ENCODE assay signal across 11 mouse cellular contexts in the genomic region with DNA sequence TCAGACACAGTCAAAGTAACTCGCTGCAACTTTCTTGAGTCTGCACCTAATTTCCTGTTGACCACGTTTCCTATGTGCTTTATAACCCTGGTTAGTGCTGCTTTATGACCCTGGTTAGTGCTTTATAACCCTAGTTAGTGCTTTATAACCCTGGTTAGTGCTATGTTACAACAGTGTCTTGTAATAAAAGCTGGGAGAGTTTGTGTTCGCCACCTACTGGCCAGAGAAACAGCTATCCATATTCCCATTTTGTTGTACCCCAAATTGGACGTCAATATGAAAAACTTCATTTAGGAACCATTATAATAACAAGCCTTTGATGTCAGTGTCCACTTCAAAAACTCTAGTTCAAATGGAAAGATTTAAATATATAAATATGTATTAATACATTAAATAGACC.
DNase-seq lines count a peak whose midpoint lies in the region; ATAC-seq and TF ChIP-seq lines count a peak whose summit lies in the region.
"Had no signal": no experiment of that assay in that cellular context is flagged by ENCODE, and none has a peak within 500 bp of the region (broad histone marks: within the 10 kb centered on the region; RNA-seq: fewer than 3 reads in every experiment).

No protein-coding gene starts in this region.

- no peak overlapping the region for H3K4me3 ChIP-seq in lung, postnatal 0 days (ENCODE audit: low read depth, low read length)
- H3K4me3 ChIP-seq in neural tube, embryonic 15.5 days (replicated peaks): no peak overlapping the region
- H3K4me3 ChIP-seq: embryonic facial prominence, embryonic 12.5 days; limb, embryonic 15.5 days had no signal

- ATAC-seq in lung, postnatal 0 days: no peak
- ATAC-seq in neural tube, embryonic 15.5 days (ENCODE audit: low FRiP score): no peak

- H3K36me3 ChIP-seq in lung, postnatal 0 days (ENCODE audit: insufficient read depth, low read length): no peaks in the 10 kb centered on the region
- H3K36me3 ChIP-seq in neural tube, embryonic 15.5 days: no peaks in the 10 kb centered on the region
- H3K36me3 ChIP-seq: embryonic facial prominence, embryonic 12.5 days; limb, embryonic 15.5 days had no signal

- no peak for TF ChIP-seq EP300 in lung, postnatal 0 days (IDR thresholded peaks at IDR 0.05)

- peak; percentile 38 for TF ChIP-seq CTCF in lung, postnatal 0 days (IDR thresholded peaks at IDR 0.05)

- DNase-seq in adrenal gland, postnatal 10 days: peak; percentile 8
- DNase-seq in adrenal gland, postnatal 25 days: no peak
- peak; percentile 14 for DNase-seq in heart, postnatal 4 days
- DNase-seq in heart, postnatal 36 days: no peak
- no peak for DNase-seq in lung, postnatal 0 days (ENCODE audit: low spot score)
- DNase-seq in lung, postnatal 14 days: no peak
- DNase-seq in embryo, embryonic 10.5 days (ENCODE audit: low spot score): peak; percentile 26
- DNase-seq: right cerebral cortex, postnatal 4 days had no signal

- no peak overlapping the region for H3K4me2 ChIP-seq in lung, postnatal 0 days (replicated peaks; ENCODE audit: low read depth, low read length)
- no peak overlapping the region for H3K4me2 ChIP-seq in neural tube, embryonic 15.5 days
- H3K4me2 ChIP-seq: embryonic facial prominence, embryonic 12.5 days; limb, embryonic 15.5 days had no signal

- intact Hi-C loops in heart, postnatal 36 days (cut with DNase I): loop anchor here (5.0 to 10.0 kb wide), 2 partner anchors 798 to 1140 kb away; no protein-coding TSS in a partner anchor

- no peak overlapping the region for H3K27ac ChIP-seq in lung, postnatal 0 days (ENCODE audit: low read length)
- H3K27ac ChIP-seq in neural tube, embryonic 15.5 days (replicated peaks): no peak overlapping the region
- H3K27ac ChIP-seq: embryonic facial prominence, embryonic 12.5 days; limb, embryonic 15.5 days had no signal

- H3K4me1 ChIP-seq in lung, postnatal 0 days (ENCODE audit: insufficient read depth, low read depth, low read length): no peaks in the 10 kb centered on the region
- no peaks in the 10 kb centered on the region for H3K4me1 ChIP-seq in neural tube, embryonic 15.5 days
- H3K4me1 ChIP-seq: embryonic facial prominence, embryonic 12.5 days had no signal

- H3K9me3 ChIP-seq in lung, postnatal 0 days (ENCODE audit: low read length): no peaks in the 10 kb centered on the region
- H3K9me3 ChIP-seq in neural tube, embryonic 15.5 days (replicated peaks): no peaks in the 10 kb centered on the region
- H3K9me3 ChIP-seq: embryonic facial prominence, embryonic 12.5 days; limb, embryonic 15.5 days had no signal

- H3K9ac ChIP-seq in lung, postnatal 0 days (replicated peaks; ENCODE audit: low read depth): no peak overlapping the region
- H3K9ac ChIP-seq in neural tube, embryonic 15.5 days (replicated peaks): no peak overlapping the region
- H3K9ac ChIP-seq: embryonic facial prominence, embryonic 12.5 days; limb, embryonic 15.5 days had no signal

- WGBS in lung, postnatal 0 days: 52% methylated on average over 4 of the region's 4 CpGs
- 16% methylated on average over 4 of the region's 4 CpGs for WGBS in neural tube, embryonic 15.5 days

- no peaks in the 10 kb centered on the region for H3K27me3 ChIP-seq in lung, postnatal 0 days (replicated peaks; ENCODE audit: insufficient read depth, low read length)
- H3K27me3 ChIP-seq in neural tube, embryonic 15.5 days (replicated peaks): no peaks in the 10 kb centered on the region
- H3K27me3 ChIP-seq: embryonic facial prominence, embryonic 12.5 days; limb, embryonic 15.5 days had no signal

Comparison
In these comparisons a context has a peak if more than half of its experiments do, and no peak if none do; other contexts are left out.
1. DNase-seq: peak in adrenal gland, postnatal 10 days (single experiment), heart, postnatal 4 days (single experiment) and embryo, embryonic 10.5 days (single experiment); none in adrenal gland, postnatal 25 days (single experiment), heart, postnatal 36 days (0 of 2), lung, postnatal 0 days (single experiment) and lung, postnatal 14 days (single experiment).